Mouse (Mus musculus) kidney, postnatal 25 days (tissue): ENCODE results near the gene Itfg1.
"Not testable (repeated sequence)": the region's sequence is repeated elsewhere in the genome, so short reads cannot be mapped to it uniquely, and the experiment has no call there.

Source experiments
- DNase-seq, 2 experiments: peaks; one replicate each; pipeline ENCODE4 v3.0.0; 2021; ENCODE audit warnings: mixed read lengths in 2 of 2

The Itfg1 gene

DNA sequence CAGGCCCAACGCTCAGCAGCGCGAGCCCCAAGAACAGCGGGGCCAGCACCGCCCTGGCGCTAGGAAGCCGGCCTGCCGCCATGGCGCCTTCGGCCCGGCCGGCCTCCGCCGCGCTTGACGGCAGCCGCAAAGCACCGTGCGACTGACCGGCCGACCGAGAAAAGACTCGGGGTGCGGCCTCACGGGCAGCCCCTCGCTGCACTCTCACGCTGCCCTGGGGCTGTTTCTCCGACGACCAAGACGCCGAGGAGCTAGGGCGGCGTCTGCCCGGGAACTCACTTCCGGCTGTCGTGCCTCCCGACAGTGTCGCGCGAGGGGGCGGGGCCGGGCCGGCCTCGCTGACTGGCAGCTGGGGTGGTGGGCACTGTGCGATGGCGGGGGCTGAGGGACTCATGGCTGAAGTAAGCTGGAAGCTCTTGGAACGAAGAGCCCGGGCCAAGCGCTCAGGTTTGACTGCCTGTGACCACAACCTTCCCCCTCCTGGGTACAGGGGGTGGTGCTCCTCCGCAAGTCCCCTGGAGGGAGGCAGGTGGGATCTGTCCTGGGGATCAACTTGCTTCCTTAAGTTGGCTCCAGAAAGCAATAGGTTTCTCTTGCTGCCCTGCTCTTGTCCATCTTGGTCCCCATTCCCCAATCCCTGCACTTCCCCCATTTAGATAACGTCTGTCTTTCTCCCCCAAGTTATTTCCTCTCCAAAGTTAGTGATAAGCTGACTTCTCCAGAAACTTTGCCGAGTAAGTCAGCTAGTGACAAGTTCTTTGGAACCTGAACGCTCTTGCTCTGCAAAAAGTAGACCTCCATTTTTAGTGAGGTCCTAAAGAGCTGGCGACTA is at the start of gene Itfg1, which contains the start of gene Phkb:
TSS of gene Itfg1 (minus strand) at position 265 of the 832 bp plus-strand sequence.
TSS of gene Phkb (plus strand) at position 303 of the 832 bp plus-strand sequence.
- peak; percentile 90 to 95 for DNase-seq

DNA sequence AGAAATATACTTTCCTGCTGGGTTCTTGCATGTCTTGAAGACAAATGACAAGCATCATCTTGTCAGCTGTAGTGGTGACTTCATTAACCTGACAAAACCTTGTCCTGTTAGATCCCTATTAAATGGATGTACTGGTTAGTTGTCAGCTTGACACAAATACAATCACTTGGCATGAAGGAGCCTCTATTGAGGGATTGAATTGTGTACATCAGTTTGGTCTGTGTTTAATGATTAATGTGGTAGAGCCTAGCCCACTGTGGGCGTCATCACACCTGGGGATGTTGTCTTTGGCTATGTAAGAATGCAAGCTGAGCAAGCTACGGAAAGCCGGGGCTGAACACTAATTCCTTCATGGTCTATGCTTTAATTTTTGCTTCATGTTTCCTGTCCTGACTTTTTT is 44.1 kb upstream of the Itfg1 start:
- no peak for DNase-seq

DNA sequence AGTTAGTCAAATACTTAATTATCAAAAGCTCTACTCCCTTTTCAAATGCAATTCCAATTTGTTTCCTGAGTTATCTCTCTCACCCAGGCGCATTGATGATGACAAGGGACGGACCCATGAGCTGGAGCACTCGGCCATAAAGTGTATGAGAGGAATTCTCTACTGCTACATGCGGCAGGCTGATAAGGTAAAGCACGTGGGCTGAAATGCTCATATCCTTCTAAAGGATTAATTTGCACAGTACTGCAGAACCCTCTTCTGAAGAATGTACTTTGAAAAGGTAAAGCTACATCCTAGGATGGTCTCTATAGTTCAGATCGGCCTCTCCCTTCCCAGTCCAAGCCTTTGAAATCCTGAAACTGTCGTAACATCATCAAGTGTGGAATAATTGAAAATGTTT is 38.9 kb upstream of the Itfg1 start:
- DNase-seq = no peak

DNA sequence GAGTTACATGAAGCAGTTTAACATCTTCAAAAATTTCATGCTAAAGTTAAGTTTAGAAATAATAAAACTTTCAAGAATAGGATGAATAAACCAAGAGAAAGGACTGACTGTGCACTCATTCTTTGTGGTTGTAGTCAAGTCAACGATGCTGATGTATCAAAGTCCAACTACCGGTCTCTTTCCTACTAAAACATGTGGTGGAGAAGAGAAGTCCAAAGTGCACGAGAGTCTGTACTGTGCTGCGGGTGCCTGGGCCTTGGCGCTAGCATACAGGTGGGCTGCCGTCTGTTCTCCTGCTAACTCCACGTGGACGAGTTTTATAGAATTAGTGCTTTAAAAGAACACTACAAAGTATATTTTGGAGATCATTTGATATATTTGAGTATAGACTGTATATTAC is 37.3 kb upstream of the Itfg1 start:
- DNase-seq = peak; percentile 25 to 43

GRCm38 (mm10) chr8:85871660-85872059 is 30.9 kb upstream of the Itfg1 start:
- peak; percentile 54 to 55 for DNase-seq

GRCm38 (mm10) chr8:85862381-85862780 is 21.7 kb upstream of the Itfg1 start:
- no peak for DNase-seq

DNA sequence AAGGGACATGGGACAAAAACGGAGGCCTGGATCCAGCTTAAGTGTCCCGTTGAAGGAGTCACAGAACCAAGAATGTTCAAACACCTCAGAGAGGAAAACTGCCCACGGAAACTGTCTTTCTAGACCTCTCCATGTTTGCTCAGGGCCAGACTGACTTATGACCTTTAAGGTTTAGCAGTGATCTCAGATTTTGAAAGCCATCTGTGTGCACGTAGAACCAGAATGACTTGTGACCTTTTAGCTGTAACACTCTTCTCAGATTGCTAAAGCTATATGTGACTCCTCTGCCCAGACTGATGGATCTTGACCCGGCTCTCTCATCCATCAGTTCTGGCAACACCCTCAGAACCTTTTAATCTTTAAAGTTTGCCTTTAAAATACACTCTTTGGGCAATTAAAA is 19.9 kb upstream of the Itfg1 start:
- DNase-seq = no peak

DNA sequence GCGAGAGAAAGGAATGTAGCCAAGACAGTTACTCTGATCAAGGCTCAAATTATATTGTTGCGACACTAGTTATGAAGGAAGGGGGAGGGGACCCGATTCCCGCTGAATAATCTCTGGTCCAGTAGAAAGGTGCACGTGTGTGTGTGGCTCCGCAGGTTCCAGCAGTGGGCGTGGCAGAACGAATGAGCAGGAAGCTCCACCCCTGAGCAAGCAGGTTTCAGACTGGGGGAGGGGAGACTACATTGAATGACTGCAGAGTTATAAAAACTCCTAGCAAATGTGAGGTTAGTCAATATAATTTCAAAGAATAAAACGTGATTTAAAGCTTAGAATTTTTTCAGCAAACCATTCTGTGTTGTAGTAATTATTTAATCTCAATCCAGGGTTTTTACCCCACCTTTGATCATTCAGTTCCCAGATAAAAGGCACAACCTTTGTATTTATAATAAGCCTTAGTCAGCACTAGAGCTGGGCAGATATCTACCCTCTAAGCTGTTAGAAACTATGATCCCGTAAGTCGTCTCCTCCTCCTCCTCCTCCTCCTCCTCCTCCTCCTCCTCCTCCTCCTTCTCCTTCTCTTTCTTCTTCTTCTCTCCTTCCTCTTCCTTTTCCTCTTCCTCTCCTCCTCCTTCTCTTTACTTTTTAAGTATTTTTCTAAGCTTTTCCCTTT is 16.6 kb upstream of the Itfg1 start:
- not testable (repeated sequence) for DNase-seq

DNA sequence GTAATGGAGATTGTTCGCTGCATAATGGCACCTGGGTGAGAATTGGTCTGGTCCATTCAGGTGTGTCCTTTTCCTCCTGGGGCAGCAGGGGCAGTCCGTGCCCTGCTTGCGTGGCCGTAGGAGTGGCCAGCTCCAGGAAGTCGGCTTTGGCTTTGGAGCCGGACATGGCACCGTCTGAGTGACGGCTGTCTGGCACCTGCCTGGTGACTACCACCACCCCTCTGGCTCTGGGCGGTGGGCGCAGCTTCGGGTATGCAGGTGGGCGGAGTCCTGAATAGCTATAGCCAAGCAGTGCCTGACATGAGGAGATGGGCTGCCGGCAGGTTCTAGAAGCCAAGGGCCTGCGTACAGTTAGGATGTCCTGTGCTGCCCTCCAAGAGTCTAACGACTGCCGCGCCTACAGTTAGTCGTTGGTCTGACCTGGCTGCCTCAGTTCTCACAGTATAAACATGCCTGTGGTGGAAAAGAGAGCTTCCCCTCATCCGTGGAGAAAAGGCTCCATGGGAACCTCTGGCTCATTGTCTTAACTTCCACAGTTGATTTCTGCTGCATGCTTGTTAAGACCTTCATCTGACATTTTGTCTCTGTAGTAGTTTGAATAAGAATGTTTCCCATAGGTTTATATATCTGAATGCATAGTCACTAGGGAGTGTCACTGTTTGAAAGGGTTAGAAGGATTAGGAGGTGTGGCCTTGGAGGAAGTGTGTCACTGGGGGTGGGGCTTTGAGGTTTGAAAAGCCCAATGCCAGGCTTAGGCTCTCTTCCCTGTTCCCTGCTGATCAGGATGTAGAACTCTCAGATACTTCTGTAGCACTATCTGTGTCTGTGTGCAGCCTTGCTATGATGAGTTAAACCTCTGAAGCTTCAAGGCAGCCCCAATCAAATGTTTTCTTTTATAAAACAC is 13.8 kb upstream of the Itfg1 start:
- no peak for DNase-seq

GRCm38 (mm10) chr8:85845887-85846286 is 5.2 kb upstream of the Itfg1 start:
- no peak for DNase-seq

- no peak for DNase-seq
These were observed 721 bp upstream of the Itfg1 start for GRCm38 (mm10) chr8:85841489-85841795.

DNA sequence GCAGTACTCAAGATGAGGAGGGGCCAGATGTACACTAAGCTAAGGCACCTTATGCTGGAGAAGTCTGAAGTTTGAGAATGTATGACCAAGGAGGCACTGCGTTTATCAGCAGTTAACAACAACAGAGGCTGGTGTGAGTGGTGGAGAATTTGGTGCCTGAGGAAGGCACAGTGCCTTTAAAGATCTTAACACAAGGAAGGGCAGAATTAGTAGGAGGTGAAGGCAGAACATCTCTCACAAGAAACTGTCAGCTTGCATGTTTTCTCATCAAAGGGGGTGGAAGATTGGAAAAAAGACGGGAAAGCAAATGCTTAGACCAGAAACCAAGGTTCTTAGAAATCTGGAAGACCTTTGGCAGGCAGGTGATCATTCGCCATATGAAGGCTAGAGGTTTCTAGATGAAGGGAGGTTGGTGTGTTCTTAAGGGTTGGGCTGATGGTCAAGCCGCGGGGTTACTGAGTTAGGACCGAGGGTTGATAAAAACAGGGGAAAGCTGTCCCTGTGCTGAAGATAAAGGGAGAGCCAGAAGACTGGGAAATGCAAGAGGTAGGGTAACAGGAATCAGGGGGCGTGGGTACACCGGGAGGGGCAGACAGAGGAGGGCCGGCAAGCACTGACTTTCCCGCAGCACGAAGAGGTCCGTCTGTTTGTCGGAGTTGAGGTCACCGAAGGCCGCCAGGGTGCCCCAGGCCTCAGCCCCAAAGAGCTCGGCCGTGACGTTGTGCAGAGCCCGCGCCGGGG is 635 bp downstream of the Itfg1 start:
- no peak for DNase-seq

DNA sequence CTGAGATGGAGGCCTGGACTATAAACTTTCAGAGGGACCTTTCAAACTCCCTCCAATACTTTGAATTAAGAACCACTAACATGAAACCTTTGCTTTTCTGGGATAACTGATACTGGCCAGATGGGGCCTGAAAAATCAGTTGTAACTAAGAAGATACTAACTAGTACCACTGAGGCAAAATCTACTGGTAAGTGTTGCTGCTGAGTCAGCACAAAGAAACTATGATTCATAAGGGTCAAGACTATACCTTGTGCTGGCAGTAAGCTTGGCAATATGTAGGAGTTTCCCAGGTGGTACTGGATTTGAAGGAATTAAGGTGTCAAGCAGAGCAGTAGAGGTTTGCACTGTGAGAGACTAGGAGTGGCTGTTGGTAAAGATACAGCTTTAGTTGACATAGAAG is 27.1 kb downstream of the Itfg1 start:
- DNase-seq = no peak

GRCm38 (mm10) chr8:85801408-85801807 is 39.3 kb downstream of the Itfg1 start:
- DNase-seq = no peak

DNA sequence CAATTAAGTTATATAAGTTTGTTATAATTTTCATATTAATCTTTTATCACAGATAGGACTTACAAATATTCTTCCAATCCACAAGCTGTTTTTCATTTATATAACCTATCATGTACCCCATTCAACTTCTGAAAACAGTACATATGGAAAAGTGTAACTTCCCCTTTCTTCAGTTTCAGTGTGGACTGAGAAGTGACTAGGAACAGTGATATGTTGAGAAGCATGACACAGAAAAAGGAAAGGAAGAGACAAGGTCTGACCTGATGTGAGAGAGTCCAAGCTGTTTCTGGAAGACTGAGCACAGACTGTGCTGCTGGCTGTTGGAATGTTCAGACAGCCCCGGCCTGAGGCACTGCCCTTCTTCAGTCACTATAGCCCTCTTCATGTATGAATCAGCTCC is 40.6 kb downstream of the Itfg1 start:
- DNase-seq = no peak

DNA sequence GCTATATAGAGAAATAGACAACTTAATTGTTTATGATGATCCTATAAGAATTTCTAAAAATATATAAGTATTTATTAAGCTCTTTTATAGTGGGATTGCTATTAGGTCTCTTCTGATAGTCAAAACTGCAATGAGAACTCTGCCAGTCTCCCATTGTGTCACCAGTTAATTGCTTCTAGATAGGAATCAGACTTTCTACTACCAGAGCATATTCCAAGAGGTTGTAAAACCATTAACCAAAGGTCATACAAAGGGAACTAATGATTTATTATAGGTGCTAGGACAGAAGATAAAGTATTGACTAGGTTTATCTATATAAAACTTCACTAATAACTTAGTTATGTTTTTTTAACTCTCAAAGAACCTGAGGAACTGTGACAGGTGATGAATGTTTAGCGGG is 44.3 kb downstream of the Itfg1 start:
- not testable (repeated sequence) for DNase-seq

DNA sequence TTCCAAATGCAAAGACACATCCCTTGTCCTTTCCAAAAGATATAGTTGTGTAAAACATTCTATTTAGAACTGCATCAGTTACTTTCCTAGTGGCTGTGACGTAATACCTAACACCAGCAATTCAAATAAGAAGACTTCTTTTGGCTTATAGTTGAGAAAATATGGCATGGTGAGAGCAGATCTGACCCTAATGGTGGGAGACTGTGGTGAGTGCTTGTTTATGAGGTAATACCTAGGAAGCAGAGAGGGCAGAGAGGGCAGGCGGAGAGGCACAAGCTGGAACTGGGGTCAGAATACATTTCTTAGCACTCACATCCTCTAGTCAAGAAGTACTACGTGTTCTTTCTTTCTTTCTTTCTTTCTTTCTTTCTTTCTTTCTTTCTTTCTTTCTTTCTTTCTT is 52.4 kb downstream of the Itfg1 start:
- no peak for DNase-seq

- DNase-seq = no peak
These were observed 52.8 kb downstream of the Itfg1 start for GRCm38 (mm10) chr8:85787909-85788308.

GRCm38 (mm10) chr8:85785506-85785905 is 55.2 kb downstream of the Itfg1 start:
- no peak for DNase-seq

DNA sequence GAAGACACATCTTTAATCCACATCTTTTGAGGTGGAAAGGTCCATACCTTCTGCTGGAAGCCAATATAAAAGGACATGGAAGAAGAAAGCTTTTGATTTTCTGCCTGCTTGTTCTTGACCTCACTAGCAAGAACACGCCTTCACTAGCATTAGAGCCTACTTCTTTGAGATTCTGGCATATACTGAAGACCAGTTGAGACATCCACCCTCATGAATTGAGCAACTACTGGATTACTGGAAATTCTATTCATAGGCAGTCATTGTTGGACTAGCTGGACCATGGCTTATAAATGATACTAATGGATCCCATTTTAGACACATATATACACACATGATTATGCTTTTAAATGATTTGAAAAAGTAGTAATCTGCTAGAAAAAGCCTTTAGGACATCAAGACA is 56.9 kb downstream of the Itfg1 start:
- no peak for DNase-seq

DNA sequence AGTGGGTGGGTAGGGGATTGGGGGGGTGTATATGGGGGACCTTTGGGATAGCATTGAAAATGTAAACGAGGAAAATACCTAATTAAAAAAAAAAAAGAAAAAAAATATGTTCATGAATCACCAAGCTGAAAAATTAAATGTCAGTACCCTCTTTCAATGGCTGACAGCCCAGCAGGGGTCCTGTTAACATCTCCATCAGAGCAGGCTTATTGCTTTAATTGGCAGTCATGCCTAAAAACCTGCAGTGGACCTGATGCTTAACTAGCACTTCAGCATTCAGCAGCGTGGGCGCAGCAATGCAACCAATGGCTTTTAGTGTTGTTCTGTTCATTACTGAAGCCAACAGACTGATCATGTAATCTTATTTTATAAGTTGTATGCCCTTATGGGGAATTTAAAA is 60.6 kb downstream of the Itfg1 start:
- DNase-seq = no peak

DNA sequence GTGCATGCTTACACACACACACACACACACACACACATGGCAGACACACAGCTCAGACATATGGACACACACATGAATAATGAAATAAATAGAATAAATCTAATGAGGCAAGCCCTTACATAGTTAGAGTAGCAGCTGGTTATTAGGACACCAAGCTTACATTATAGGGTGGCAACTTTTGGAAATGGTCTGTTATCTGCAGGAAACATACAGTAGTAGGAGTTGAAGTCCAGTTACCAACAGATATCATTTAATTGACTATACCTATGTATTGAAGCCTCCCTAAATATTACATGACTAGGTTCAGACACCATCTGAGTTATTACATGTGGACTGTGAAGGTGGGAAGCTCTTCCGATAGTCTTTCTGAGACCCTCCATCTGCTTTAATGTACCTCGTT is 95.7 kb downstream of the Itfg1 start:
- no peak for DNase-seq

GRCm38 (mm10) chr8:85730545-85730944 is 110.2 kb downstream of the Itfg1 start:
- DNase-seq = no peak
